In the genomic region with DNA sequence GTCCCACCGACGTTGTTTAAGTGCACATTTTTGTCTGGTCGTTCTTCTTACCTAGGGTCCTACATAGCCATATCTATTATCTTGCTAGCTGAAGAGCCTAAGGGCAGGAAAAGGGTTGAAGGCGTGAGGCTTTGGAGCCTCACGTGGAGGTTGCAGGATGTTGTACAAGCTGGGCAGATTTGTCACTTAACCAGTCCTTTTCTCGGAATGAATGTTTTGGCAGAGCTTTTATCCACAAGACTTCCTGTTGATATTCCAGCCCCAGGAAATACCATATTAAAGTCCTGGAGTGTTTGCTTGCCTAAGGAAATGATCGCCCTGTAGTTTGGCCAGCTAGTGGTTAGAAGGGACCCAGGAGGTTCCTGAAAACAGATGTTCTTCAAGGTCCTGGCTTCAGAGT, we compare ENCODE assay signal across 8 mouse cellular contexts. TPM values are rescaled to one million over a fixed set of nuclear protein-coding genes. Genes with fewer than 3 reads are reported as not detected.
DNase-seq lines count a peak whose midpoint lies in the region; ATAC-seq and TF ChIP-seq lines count a peak whose summit lies in the region.

No protein-coding gene starts in this region.

- H3K79me2 ChIP-seq in liver, adult 2 months (ENCODE audit: control insufficient read depth, insufficient read depth, low read length), result peaks cover 4% of the 10 kb centered on the region; the same call in 1 of the 2 replicates

- H3K9ac ChIP-seq in liver, adult 2 months (ENCODE audit: low read depth, low read length), result peak overlapping the region; percentile 72
- peak overlapping the region; percentile 74 for H3K9ac ChIP-seq in forebrain, embryonic 15.5 days (replicated peaks)

- H3K27me3 ChIP-seq in liver, adult 2 months (ENCODE audit: control insufficient read depth, insufficient read depth, low read length), result no peaks in the 10 kb centered on the region
- no peaks in the 10 kb centered on the region for H3K27me3 ChIP-seq in forebrain, embryonic 15.5 days

- H3K9me3 ChIP-seq in forebrain, embryonic 15.5 days, result no peaks in the 10 kb centered on the region

- H3K27ac ChIP-seq in liver, adult 2 months (replicated peaks; ENCODE audit: insufficient read depth, low read depth, low read length), result peak overlapping the region; percentile 89
- H3K27ac ChIP-seq in forebrain, embryonic 15.5 days (replicated peaks), result no peak overlapping the region

- H3K4me2 ChIP-seq in forebrain, embryonic 15.5 days (replicated peaks), result peak overlapping the region; percentile 72

- peaks cover 5% of the 10 kb centered on the region for H3K4me1 ChIP-seq in liver, adult 2 months (ENCODE audit: control insufficient read depth, insufficient read depth, low read length)
- peaks cover 25% of the 10 kb centered on the region for H3K4me1 ChIP-seq in forebrain, embryonic 15.5 days

- no peaks in the 10 kb centered on the region for H3K36me3 ChIP-seq in liver, adult 2 months (ENCODE audit: control insufficient read depth, insufficient read depth, low read length)
- H3K36me3 ChIP-seq in forebrain, embryonic 15.5 days, result no peaks in the 10 kb centered on the region

- TF ChIP-seq POLR2A in liver, adult 2 months (IDR thresholded peaks at IDR 0.05; ENCODE audit: extremely low read depth, insufficient read depth, low read length), result no peak

- TF ChIP-seq CTCF in liver, adult 2 months (IDR thresholded peaks at IDR 0.05; ENCODE audit: low read depth, low read length), result no peak

- no peak for ATAC-seq in forebrain, embryonic 15.5 days (replicated peaks)

- peak overlapping the region; percentile 76 for H3K4me3 ChIP-seq in liver, adult 2 months (ENCODE audit: insufficient read depth, low read depth, low read length)
- H3K4me3 ChIP-seq in forebrain, embryonic 15.5 days, result peak overlapping the region; percentile 84

- peak; percentile 73 for DNase-seq in liver, adult 2 months (ENCODE audit: extremely low read depth, low read depth, low spot score)
- no peak for DNase-seq in liver
- DNase-seq in kidney, adult 18-20 months, result peak; percentile 23
- DNase-seq in lung, postnatal 25 days (ENCODE audit: low spot score), result peak; percentile 74
- no peak for DNase-seq in ovary, postnatal 10 days (ENCODE audit: low spot score)
- DNase-seq in right cerebral cortex, postnatal 14 days, result no peak
- no peak for DNase-seq in frontal cortex, adult 2 months (ENCODE audit: extremely low spot score in 1 of 2, low spot score in 1 of 2)

- under 1% methylated on average over 7 of the region's 7 CpGs for WGBS in liver, adult 2 months
- WGBS in forebrain, embryonic 15.5 days, result 5% methylated on average over 7 of the region's 7 CpGs

RNA-seq across cellular contexts. Expression of gene Imp3, which starts 1.1 kb away (rescaled TPM):
- total RNA-seq in liver, adult 2 months (2014; rRNA removed), result 35.8 and 45.6 TPM in 2 replicates
- 145 and 151 TPM in 2 replicates for polyA plus RNA-seq in liver, adult 2 months (2012; rRNA removed)
- polyA plus RNA-seq in forebrain, embryonic 15.5 days (2015; fragmentation: Nextera tagmentation; extraction: Ambion mirVana), result 79.2 and 85.0 TPM in 2 replicates
- 83.7 and 94.4 TPM in 2 replicates for polyA plus RNA-seq in frontal cortex, adult 2 months (2012; rRNA removed)

RNA-seq across cellular contexts. Expression of gene Snx33, which starts 10.2 kb away (rescaled TPM):
- 7.6 and 8.8 TPM in 2 replicates for total RNA-seq in liver, adult 2 months (2014; rRNA removed)
- 8.9 and 10.5 TPM in 2 replicates for polyA plus RNA-seq in liver, adult 2 months (2012; rRNA removed)
- polyA plus RNA-seq in forebrain, embryonic 15.5 days (2015; fragmentation: Nextera tagmentation; extraction: Ambion mirVana), result 2.5 and 3.2 TPM in 2 replicates
- 4.9 and 5.3 TPM in 2 replicates for polyA plus RNA-seq in frontal cortex, adult 2 months (2012; rRNA removed)

RNA-seq across cellular contexts. Expression of gene Snupn, which starts 12.3 kb away (rescaled TPM):
- total RNA-seq in liver, adult 2 months (2014; rRNA removed), result 7.2 and 8.4 TPM in 2 replicates
- polyA plus RNA-seq in liver, adult 2 months (2012; rRNA removed), result 3.7 and 4.2 TPM in 2 replicates
- 29.5 and 31.9 TPM in 2 replicates for polyA plus RNA-seq in forebrain, embryonic 15.5 days (2015; fragmentation: Nextera tagmentation; extraction: Ambion mirVana)
- polyA plus RNA-seq in frontal cortex, adult 2 months (2012; rRNA removed), result 16.1 and 16.2 TPM in 2 replicates

RNA-seq across cellular contexts. Expression of gene Ptpn9, which starts 56.3 kb away (rescaled TPM):
- 6.5 and 8.2 TPM in 2 replicates for total RNA-seq in liver, adult 2 months (2014; rRNA removed)
- 10.6 and 12.4 TPM in 2 replicates for polyA plus RNA-seq in liver, adult 2 months (2012; rRNA removed)
- polyA plus RNA-seq in forebrain, embryonic 15.5 days (2015; fragmentation: Nextera tagmentation; extraction: Ambion mirVana), result 27.5 and 29.0 TPM in 2 replicates
- polyA plus RNA-seq in frontal cortex, adult 2 months (2012; rRNA removed), result 25.1 TPM in 2 replicates

Comparison
In these comparisons a context has a peak if more than half of its experiments do, and no peak if none do; other contexts are left out.
1. DNase-seq: peak in liver, adult 2 months (single experiment), kidney, adult 18-20 months (single experiment) and lung, postnatal 25 days (single experiment); none in liver (single experiment), ovary, postnatal 10 days (single experiment), right cerebral cortex, postnatal 14 days (single experiment) and frontal cortex, adult 2 months (0 of 2).